ENCODE assay signal across 21 mouse cellular contexts in genomic region chr1:36132211-36132610, GRCm38 (mm10).
DNase-seq lines count a peak whose midpoint lies in the region; ATAC-seq and TF ChIP-seq lines count a peak whose summit lies in the region.
"Had no signal": no experiment of that assay in that cellular context is flagged by ENCODE, and none has a peak within 500 bp of the region (broad histone marks: within the 10 kb centered on the region; RNA-seq: fewer than 3 reads in every experiment).

No protein-coding gene starts in this region.

- no peaks in the 10 kb centered on the region for H3K27me3 ChIP-seq in heart, embryonic 10.5 days (ENCODE audit: insufficient read depth, poor library complexity, severe bottlenecking)
- no peaks in the 10 kb centered on the region for H3K27me3 ChIP-seq in liver, adult 2 months (ENCODE audit: control insufficient read depth, insufficient read depth, low read length)
- H3K27me3 ChIP-seq in liver, postnatal 0 days (ENCODE audit: insufficient read depth, low read length): no peaks in the 10 kb centered on the region
- H3K27me3 ChIP-seq: CH12.LX; intestine, embryonic 15.5 days; limb, embryonic 15.5 days; neural tube, embryonic 13.5 days had no signal

- TF ChIP-seq POLR2A in liver, adult 2 months (IDR thresholded peaks at IDR 0.05; ENCODE audit: extremely low read depth, insufficient read depth, low read length): no peak

- no peak overlapping the region for H3K4me3 ChIP-seq in heart, embryonic 10.5 days
- peak overlapping the region; percentile 2 for H3K4me3 ChIP-seq in liver, adult 2 months (ENCODE audit: insufficient read depth, low read depth, low read length)
- peak overlapping the region; percentile 35 for H3K4me3 ChIP-seq in liver, postnatal 0 days (ENCODE audit: low read depth, low read length)
- H3K4me3 ChIP-seq in layer of hippocampus, adult 2 months: no peak overlapping the region
- H3K4me3 ChIP-seq: forebrain, embryonic 10.5 days; intestine, embryonic 15.5 days; limb, embryonic 15.5 days; megakaryocyte, embryonic 14.5 days; neural tube, embryonic 13.5 days had no signal

- no peaks in the 10 kb centered on the region for H3K9me3 ChIP-seq in heart, embryonic 10.5 days
- H3K9me3 ChIP-seq in liver, postnatal 0 days (ENCODE audit: low read length): no peaks in the 10 kb centered on the region
- H3K9me3 ChIP-seq: forebrain, embryonic 10.5 days; intestine, embryonic 15.5 days; limb, embryonic 15.5 days; megakaryocyte, embryonic 14.5 days; neural tube, embryonic 13.5 days had no signal

- peak overlapping the region; percentile 42; the same call in 1 of the 2 replicates for H3K27ac ChIP-seq in heart, embryonic 10.5 days
- H3K27ac ChIP-seq in liver, adult 2 months (replicated peaks; ENCODE audit: insufficient read depth, low read depth, low read length): no peak overlapping the region; the same call in 1 of the 2 replicates
- H3K27ac ChIP-seq in liver, postnatal 0 days (ENCODE audit: low read depth): peak overlapping the region; percentile 80; the same call in 1 of the 2 replicates
- H3K27ac ChIP-seq in layer of hippocampus, adult 2 months: no peak overlapping the region
- H3K27ac ChIP-seq: forebrain, embryonic 10.5 days; hindbrain, embryonic 14.5 days; intestine, embryonic 15.5 days; limb, embryonic 15.5 days; neural tube, embryonic 13.5 days had no signal

- peak overlapping the region; percentile 11; the same call in 1 of the 2 replicates for H3K9ac ChIP-seq in liver, adult 2 months (ENCODE audit: low read depth, low read length)
- H3K9ac ChIP-seq in liver, postnatal 0 days (replicated peaks): peak overlapping the region; percentile 58
- H3K9ac ChIP-seq: forebrain, postnatal 0 days; hindbrain, embryonic 14.5 days; intestine, embryonic 15.5 days; limb, embryonic 15.5 days; neural tube, embryonic 13.5 days had no signal

- DNase-seq in heart, embryonic 10.5 days (ENCODE audit: low spot score): no peak
- no peak for DNase-seq in heart, adult 8-10 months (ENCODE audit: low spot score)
- no peak for DNase-seq in liver, adult 2 months (ENCODE audit: extremely low read depth, low read depth, low spot score)
- no peak for DNase-seq in liver
- DNase-seq in liver, postnatal 0 days: no peak
- DNase-seq in layer of hippocampus, adult 2 months (ENCODE audit: low spot score in 2 of 2): no peak
- DNase-seq: adrenal gland, adult 8-10 months; cerebellum, postnatal 14 days; embryo, embryonic 11 days; forebrain, postnatal 0 days; lung, postnatal 14 days; thymus, adult 18-20 months had no signal

- peaks cover 27% of the 10 kb centered on the region for H3K4me1 ChIP-seq in heart, embryonic 10.5 days
- H3K4me1 ChIP-seq in liver, adult 2 months (ENCODE audit: control insufficient read depth, insufficient read depth, low read length): 0 out of 2 replicates have a peak, but pooled peaks cover 2% of the 10 kb centered on the region
- peaks cover 56% of the 10 kb centered on the region for H3K4me1 ChIP-seq in liver, postnatal 0 days (ENCODE audit: insufficient read depth)
- H3K4me1 ChIP-seq: neural tube, embryonic 13.5 days had no signal

- TF ChIP-seq CTCF in liver, adult 2 months (IDR thresholded peaks at IDR 0.05; ENCODE audit: low read depth, low read length): no peak
- no peak for TF ChIP-seq CTCF in liver, postnatal 0 days (IDR thresholded peaks at IDR 0.05; ENCODE audit: low read depth)
- TF ChIP-seq CTCF in layer of hippocampus, adult 2 months (conservative IDR thresholded peaks at IDR 0.05): no peak

- H3K79me2 ChIP-seq in liver, adult 2 months (ENCODE audit: control insufficient read depth, insufficient read depth, low read length): no peaks in the 10 kb centered on the region

- H3K36me3 ChIP-seq in heart, embryonic 10.5 days: no peaks in the 10 kb centered on the region
- no peaks in the 10 kb centered on the region for H3K36me3 ChIP-seq in liver, adult 2 months (ENCODE audit: control insufficient read depth, insufficient read depth, low read length)
- H3K36me3 ChIP-seq in liver, postnatal 0 days (replicated peaks; ENCODE audit: insufficient read depth, low read length): no peaks in the 10 kb centered on the region
- H3K36me3 ChIP-seq: forebrain, embryonic 10.5 days; intestine, embryonic 15.5 days; limb, embryonic 15.5 days; neural tube, embryonic 13.5 days had no signal

- 0 out of 2 replicates have a peak, but pooled peaks have one; percentile 4 for ATAC-seq in granulocyte monocyte progenitor cell, adult 5-6 weeks (replicated peaks; ENCODE audit: poor library complexity, severe bottlenecking)
- no peak for ATAC-seq in liver, postnatal 0 days
- no peak for ATAC-seq in activated CD4-positive, CD25-positive, alpha-beta regulatory T cell, adult 4 months
- ATAC-seq: forebrain, postnatal 0 days; intestine, embryonic 15.5 days had no signal

- TF ChIP-seq EP300 in liver, postnatal 0 days (IDR thresholded peaks at IDR 0.05; ENCODE audit: low read depth): no peak

- WGBS in heart, embryonic 10.5 days: 70% methylated on average over 4 of the region's 4 CpGs
- WGBS in liver, adult 2 months: 86% methylated on average over 4 of the region's 4 CpGs
- 64% methylated on average over 4 of the region's 4 CpGs for WGBS in liver, postnatal 0 days (ENCODE audit: insufficient replicate concordance)

- H3K4me2 ChIP-seq in liver, postnatal 0 days (ENCODE audit: low read depth, low read length): peak overlapping the region; percentile 51
- H3K4me2 ChIP-seq: hindbrain, embryonic 14.5 days; intestine, embryonic 15.5 days; limb, embryonic 15.5 days; neural tube, embryonic 13.5 days had no signal

Comparison
In these comparisons a context has a peak if more than half of its experiments do, and no peak if none do; other contexts are left out.
1. H3K27ac ChIP-seq: peak in heart, embryonic 10.5 days (single experiment) and liver, postnatal 0 days (single experiment); none in liver, adult 2 months (single experiment) and layer of hippocampus, adult 2 months (single experiment).
2. H3K4me3 ChIP-seq: peak in liver, adult 2 months (single experiment) and liver, postnatal 0 days (single experiment); none in heart, embryonic 10.5 days (single experiment) and layer of hippocampus, adult 2 months (single experiment).